Mouse (Mus musculus): ENCODE measurements around the gene Mlf2. TPM values are rescaled to one million over a fixed set of nuclear protein-coding genes. Genes with fewer than 3 reads are reported as not detected.
"Not testable (repeated sequence)": the region's sequence is repeated elsewhere in the genome, so short reads cannot be mapped to it uniquely, and the experiment has no call there.

Mlf2 gene
- 358 and 371 TPM in 2 replicates for polyA plus RNA-seq (2015; fragmentation: Nextera tagmentation; extraction: Ambion mirVana)

- Histone ChIP-seq H3K9ac (peak within 1 kb of the TSS; percentile 93), H3K36me3 (peaks cover 27% of the 10 kb centered on the region), H3K4me2 (peak within 1 kb of the TSS; percentile 75), H3K27ac (peak within 1 kb of the TSS; percentile 98), H3K9me3 (replicated peaks) (no peaks in the 10 kb centered on the region), H3K4me3 (peak within 1 kb of the TSS; percentile 87), H3K4me1 (replicated peaks) (peaks cover 31% of the 10 kb centered on the region), H3K27me3 (no peaks in the 10 kb centered on the region)
- peak; percentile 91 for ATAC-seq (replicated peaks; ENCODE audit: insufficient number of reproducible peaks, insufficient read depth, low FRiP score, low read depth)
- WGBS, result under 1% methylated on average over 60 of the region's 64 CpGs
These were observed at the start of gene Mlf2 for GRCm38 (mm10) chr6:124930754-124931524. Mlf2 (plus strand) TSS chr6:124931386.

GRCm38 (mm10) chr6:124881821-124882220 lies 49.4 kb upstream of the Mlf2 start:
- ATAC-seq (replicated peaks; ENCODE audit: insufficient number of reproducible peaks, insufficient read depth, low FRiP score, low read depth), result no peak
- no peak overlapping the region for H3K27ac ChIP-seq
- no peaks in the 10 kb centered on the region for H3K27me3 ChIP-seq
- no peaks in the 10 kb centered on the region for H3K9me3 ChIP-seq (replicated peaks)
- peaks cover 7% of the 10 kb centered on the region for H3K4me1 ChIP-seq (replicated peaks)
- H3K4me2 ChIP-seq, result no peak overlapping the region
- no peak overlapping the region for H3K9ac ChIP-seq
- no peaks in the 10 kb centered on the region for H3K36me3 ChIP-seq
- 94% methylated on average over 9 of the region's 9 CpGs for WGBS
- no peak overlapping the region for H3K4me3 ChIP-seq

DNA sequence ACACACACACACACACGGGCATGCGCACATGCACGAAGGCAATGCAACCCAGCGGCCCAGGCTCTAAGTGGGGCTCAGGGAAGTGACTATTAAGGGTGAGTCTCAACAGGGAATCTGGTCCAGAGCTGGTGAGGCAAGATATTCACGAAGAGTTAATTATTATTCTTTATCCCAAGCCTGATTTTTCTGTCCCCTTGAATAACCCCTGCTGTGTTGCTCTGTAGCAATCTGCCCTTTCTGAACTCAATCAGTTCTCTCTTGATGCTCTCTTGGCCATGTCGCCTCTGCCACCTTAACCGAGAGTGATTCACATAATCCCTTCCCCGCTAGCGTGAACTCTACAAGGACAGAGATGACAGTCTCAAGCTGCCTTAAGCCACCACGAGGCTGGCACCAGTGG lies 47.8 kb upstream of the Mlf2 start:
- no peak overlapping the region for H3K27ac ChIP-seq
- no peaks in the 10 kb centered on the region for H3K27me3 ChIP-seq
- H3K4me1 ChIP-seq (replicated peaks), result peaks cover 7% of the 10 kb centered on the region
- H3K9me3 ChIP-seq (replicated peaks), result no peaks in the 10 kb centered on the region
- 80% methylated on average over 10 of the region's 10 CpGs for WGBS
- no peak overlapping the region for H3K9ac ChIP-seq
- no peak overlapping the region for H3K4me3 ChIP-seq
- no peak for ATAC-seq (replicated peaks; ENCODE audit: insufficient number of reproducible peaks, insufficient read depth, low FRiP score, low read depth)
- H3K4me2 ChIP-seq, result no peak overlapping the region
- no peaks in the 10 kb centered on the region for H3K36me3 ChIP-seq

DNA sequence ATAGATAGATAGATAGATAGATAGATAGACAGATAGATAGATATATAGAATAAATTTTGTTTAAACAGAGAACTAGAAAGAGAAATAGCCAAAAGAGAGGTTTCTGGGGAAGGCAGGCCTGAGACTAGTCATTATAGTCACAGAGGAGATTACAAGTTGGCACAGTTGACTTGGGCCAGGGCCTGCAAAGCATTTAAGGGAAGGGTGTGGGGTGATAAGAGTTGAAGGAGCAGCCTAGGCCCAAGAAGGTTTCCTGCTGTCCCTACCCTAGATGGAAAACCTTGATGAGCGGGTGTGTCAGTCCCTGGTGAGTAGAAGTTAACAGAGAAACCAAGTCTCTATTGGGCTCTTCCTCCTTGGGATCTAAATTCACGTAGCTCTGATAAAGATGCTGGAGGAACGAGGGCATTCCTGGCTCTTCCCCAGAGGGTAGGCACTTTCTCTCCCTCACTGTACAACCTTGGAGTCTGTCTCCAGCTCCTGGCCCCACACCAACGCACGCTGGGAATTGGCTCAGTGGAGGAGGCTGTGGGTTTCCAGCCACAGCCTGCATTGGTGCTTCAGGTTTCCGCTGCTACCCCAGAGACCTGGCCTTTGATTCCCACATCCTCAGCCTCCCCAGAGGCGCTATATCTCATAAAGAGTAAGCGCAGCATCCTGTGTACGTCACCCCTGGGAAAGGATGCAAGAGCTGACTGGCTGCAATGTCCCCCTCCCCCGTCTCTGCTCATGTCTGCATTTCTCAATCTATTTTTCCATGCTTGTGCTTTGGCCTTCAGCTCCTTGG lies 46.3 kb upstream of the Mlf2 start:
- H3K9me3 ChIP-seq (replicated peaks), result no peaks in the 10 kb centered on the region
- 51% methylated on average over 10 of the region's 10 CpGs for WGBS
- peak; percentile 69 for ATAC-seq (replicated peaks; ENCODE audit: insufficient number of reproducible peaks, insufficient read depth, low FRiP score, low read depth)
- H3K9ac ChIP-seq, result no peak overlapping the region
- no peak overlapping the region for H3K4me3 ChIP-seq
- no peak overlapping the region for H3K4me2 ChIP-seq
- peak overlapping the region; percentile 60 for H3K27ac ChIP-seq
- peaks cover 7% of the 10 kb centered on the region for H3K4me1 ChIP-seq (replicated peaks)
- H3K27me3 ChIP-seq, result no peaks in the 10 kb centered on the region
- no peaks in the 10 kb centered on the region for H3K36me3 ChIP-seq

- Histone ChIP-seq H3K27me3 (no peaks in the 10 kb centered on the region), H3K9ac (no peak overlapping the region), H3K4me2 (no peak overlapping the region), H3K4me1 (replicated peaks) (peaks cover 7% of the 10 kb centered on the region), H3K36me3 (no peaks in the 10 kb centered on the region), H3K9me3 (replicated peaks) (no peaks in the 10 kb centered on the region), H3K27ac (peak overlapping the region; percentile 60; the same call in 1 of the 2 replicates), H3K4me3 (no peak overlapping the region)
- 82% methylated on average over 8 of the region's 8 CpGs for WGBS
- ATAC-seq (replicated peaks; ENCODE audit: insufficient number of reproducible peaks, insufficient read depth, low FRiP score, low read depth), result no peak
These were observed 45.2 kb upstream of the Mlf2 start for GRCm38 (mm10) chr6:124885956-124886381.

DNA sequence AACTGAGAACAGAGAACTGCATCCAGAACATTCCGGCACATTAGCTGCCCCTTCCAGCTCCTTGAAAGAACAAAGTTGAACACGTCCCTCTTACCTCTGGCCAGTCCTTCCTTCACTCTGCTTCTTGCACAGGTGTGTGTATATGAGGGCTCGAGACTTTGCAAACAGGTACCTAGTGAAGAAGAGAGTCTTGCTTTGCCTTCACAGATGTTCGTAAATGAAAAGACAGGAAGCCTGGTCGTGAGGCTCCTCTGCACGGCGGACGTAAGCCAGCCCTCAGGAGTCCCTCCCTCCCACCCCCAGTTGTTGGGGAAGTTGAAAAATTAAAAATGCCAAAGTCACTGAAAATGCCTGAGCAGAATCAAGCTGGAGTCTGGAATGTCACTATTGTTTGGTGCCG lies 43.2 kb upstream of the Mlf2 start, which contains the start of gene Cd4:
Gene Cd4 (minus strand): TSS at position 236 of the 400 bp plus-strand sequence.
- no peaks in the 10 kb centered on the region for H3K27me3 ChIP-seq
- no peak within 1 kb of the TSS for H3K9ac ChIP-seq
- H3K4me2 ChIP-seq, result no peak within 1 kb of the TSS
- WGBS, result 85% methylated on average over 9 of the region's 9 CpGs
- no peaks in the 10 kb centered on the region for H3K36me3 ChIP-seq
- no peak within 1 kb of the TSS for H3K27ac ChIP-seq
- no peak within 1 kb of the TSS for H3K4me3 ChIP-seq
- H3K9me3 ChIP-seq (replicated peaks), result no peaks in the 10 kb centered on the region
- ATAC-seq (replicated peaks; ENCODE audit: insufficient number of reproducible peaks, insufficient read depth, low FRiP score, low read depth), result no peak
- peaks cover 7% of the 10 kb centered on the region for H3K4me1 ChIP-seq (replicated peaks)

GRCm38 (mm10) chr6:124888555-124889125 lies 42.5 kb upstream of the Mlf2 start:
- H3K9ac ChIP-seq, result no peak overlapping the region
- no peak overlapping the region for H3K4me3 ChIP-seq
- H3K36me3 ChIP-seq, result no peaks in the 10 kb centered on the region
- H3K27me3 ChIP-seq, result no peaks in the 10 kb centered on the region
- peaks cover 7% of the 10 kb centered on the region for H3K4me1 ChIP-seq (replicated peaks)
- WGBS, result 86% methylated on average over 6 of the region's 6 CpGs
- H3K4me2 ChIP-seq, result no peak overlapping the region
- H3K9me3 ChIP-seq (replicated peaks), result no peaks in the 10 kb centered on the region
- no peak for ATAC-seq (replicated peaks; ENCODE audit: insufficient number of reproducible peaks, insufficient read depth, low FRiP score, low read depth)
- no peak overlapping the region for H3K27ac ChIP-seq

- 55% methylated on average over 6 of the region's 6 CpGs for WGBS
- Histone ChIP-seq H3K4me2 (no peak overlapping the region), H3K27ac (no peak overlapping the region), H3K4me1 (replicated peaks) (no peaks in the 10 kb centered on the region), H3K9me3 (replicated peaks) (no peaks in the 10 kb centered on the region), H3K27me3 (no peaks in the 10 kb centered on the region), H3K4me3 (no peak overlapping the region), H3K36me3 (no peaks in the 10 kb centered on the region), H3K9ac (no peak overlapping the region)
- ATAC-seq (replicated peaks; ENCODE audit: insufficient number of reproducible peaks, insufficient read depth, low FRiP score, low read depth), result no peak
These were observed 40.2 kb upstream of the Mlf2 start for GRCm38 (mm10) chr6:124890997-124891396.

GRCm38 (mm10) chr6:124894113-124894512 lies 37.1 kb upstream of the Mlf2 start:
- WGBS, result 77% methylated on average over 2 of the region's 2 CpGs
- not testable (repeated sequence) for H3K27ac ChIP-seq

DNA sequence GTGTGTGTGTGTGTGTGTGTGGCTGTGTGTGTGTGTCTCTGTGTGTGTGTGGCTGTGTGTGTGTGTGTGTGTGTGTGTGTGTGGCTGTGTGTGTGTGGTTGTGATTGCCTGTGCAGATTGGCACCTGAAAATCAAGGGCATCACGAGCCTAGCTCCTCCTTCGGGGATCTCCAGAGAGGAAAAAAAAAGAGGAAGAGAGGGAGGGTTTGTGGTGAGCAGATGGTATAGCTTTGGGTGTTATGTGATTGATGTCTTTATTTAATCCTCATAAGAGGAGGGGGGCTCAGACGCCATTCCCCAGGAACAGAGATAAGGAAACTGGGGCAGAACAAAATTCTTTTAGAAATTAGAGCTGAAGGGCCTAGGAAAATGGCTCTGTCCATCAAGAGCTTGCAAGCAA lies 32.8 kb upstream of the Mlf2 start:
- Histone ChIP-seq H3K4me3 (no peak overlapping the region), H3K9ac (no peak overlapping the region), H3K9me3 (replicated peaks) (no peaks in the 10 kb centered on the region), H3K27ac (no peak overlapping the region), H3K4me2 (no peak overlapping the region), H3K36me3 (no peaks in the 10 kb centered on the region), H3K4me1 (replicated peaks) (no peaks in the 10 kb centered on the region; the same call in 1 of the 2 replicates), H3K27me3 (no peaks in the 10 kb centered on the region)
- no peak for ATAC-seq (replicated peaks; ENCODE audit: insufficient number of reproducible peaks, insufficient read depth, low FRiP score, low read depth)
- 38% methylated on average over 3 of the region's 3 CpGs for WGBS

More at GRCm38 (mm10) chr6:124894113-124894512, 37.1 kb upstream of the Mlf2 start:
- not testable (repeated sequence) for H3K4me2 ChIP-seq; H3K9ac ChIP-seq; H3K9me3 ChIP-seq (replicated peaks); H3K4me1 ChIP-seq (replicated peaks); H3K4me3 ChIP-seq; H3K27me3 ChIP-seq; H3K36me3 ChIP-seq; ATAC-seq (replicated peaks; ENCODE audit: insufficient number of reproducible peaks, insufficient read depth, low FRiP score, low read depth)

- no peak overlapping the region for H3K4me3 ChIP-seq
- no peak overlapping the region for H3K4me2 ChIP-seq
- H3K27me3 ChIP-seq, result no peaks in the 10 kb centered on the region
- ATAC-seq (replicated peaks; ENCODE audit: insufficient number of reproducible peaks, insufficient read depth, low FRiP score, low read depth), result no peak
- no peaks in the 10 kb centered on the region for H3K36me3 ChIP-seq
- WGBS, result 67% methylated on average over 8 of the region's 8 CpGs
- H3K27ac ChIP-seq, result peak overlapping the region; percentile 18; the same call in 1 of the 2 replicates
- peaks cover 8% of the 10 kb centered on the region for H3K4me1 ChIP-seq (replicated peaks)
- no peaks in the 10 kb centered on the region for H3K9me3 ChIP-seq (replicated peaks)
- no peak overlapping the region for H3K9ac ChIP-seq
These were observed 31.0 kb upstream of the Mlf2 start for GRCm38 (mm10) chr6:124900056-124900800.
